Mouse (Mus musculus): ENCODE results near the gene Abtb1. TPM values are rescaled to one million over a fixed set of nuclear protein-coding genes. Genes with fewer than 3 reads are reported as not detected.

The Abtb1 gene
- 10 to 100 TPM; 17.8 to 18.2 TPM for total RNA-seq (2021)
- long read RNA-seq, experiment 1, transcript Abtb1-201 (12 exons, 1,845 nt), result major isoform, 27 of 34 reads
- long read RNA-seq, experiment 1, partial matches to known transcripts, result 1 of 34 reads
- long read RNA-seq, experiment 1, other reads (novel, unspliced or antisense), result 6 of 34 reads
- long read RNA-seq, experiment 2, transcript Abtb1-201 (12 exons, 1,845 nt), result major isoform, 28 of 37 reads
- long read RNA-seq, experiment 2, partial matches to known transcripts, result 2 of 37 reads
- long read RNA-seq, experiment 2, other reads (novel, unspliced or antisense), result 7 of 37 reads

- DNase-seq, result peak; percentile 99
- intact Hi-C loops (cut with DNase I; ENCODE audit: low total_unique reads), result no loop called here
Measured at GRCm38 (mm10) chr6:88841781-88842689, at the start of gene Abtb1. Gene Abtb1 (minus strand): TSS chr6:88841984.

GRCm38 (mm10) chr6:88890832-88891231 is 49.0 kb upstream of the Abtb1 start:
- intact Hi-C loops (cut with DNase I; ENCODE audit: low total_unique reads), result no loop called here
- DNase-seq, result no peak

- no peak for DNase-seq
- intact Hi-C loops (cut with DNase I; ENCODE audit: low total_unique reads), result no loop called here
Measured at GRCm38 (mm10) chr6:88889410-88890042, 47.7 kb upstream of the Abtb1 start.

- DNase-seq, result no peak
- intact Hi-C loops (cut with DNase I; ENCODE audit: low total_unique reads), result no loop called here
Measured at GRCm38 (mm10) chr6:88886417-88886967, 44.7 kb upstream of the Abtb1 start.

- DNase-seq, result no peak
- intact Hi-C loops (cut with DNase I; ENCODE audit: low total_unique reads), result no loop called here
Measured at GRCm38 (mm10) chr6:88885644-88886416, 44.0 kb upstream of the Abtb1 start.

- DNase-seq, result no peak
Measured at GRCm38 (mm10) chr6:88884690-88885089, 42.9 kb upstream of the Abtb1 start.

GRCm38 (mm10) chr6:88884195-88884594 is 42.4 kb upstream of the Abtb1 start:
- DNase-seq, result no peak
- intact Hi-C loops (cut with DNase I; ENCODE audit: low total_unique reads), result no loop called here

More at GRCm38 (mm10) chr6:88884690-88885089, 42.9 kb upstream of the Abtb1 start:
- intact Hi-C loops (cut with DNase I; ENCODE audit: low total_unique reads), result no loop called here

- DNase-seq, result no peak
- intact Hi-C loops (cut with DNase I; ENCODE audit: low total_unique reads), result no loop called here
Measured at GRCm38 (mm10) chr6:88881334-88881733, 39.5 kb upstream of the Abtb1 start.

- intact Hi-C loops (cut with DNase I; ENCODE audit: low total_unique reads), result no loop called here
- no peak for DNase-seq
Measured at GRCm38 (mm10) chr6:88879471-88879870, 37.7 kb upstream of the Abtb1 start.

GRCm38 (mm10) chr6:88874868-88875508 is 33.2 kb upstream of the Abtb1 start, which contains the start of gene Podxl2:
Gene Podxl2 (minus strand): TSS chr6:88875044.
- intact Hi-C loops (cut with DNase I; ENCODE audit: low total_unique reads), result no loop called here
- peak; percentile 85 for DNase-seq

GRCm38 (mm10) chr6:88873965-88874867 is 32.4 kb upstream of the Abtb1 start:
- intact Hi-C loops (cut with DNase I; ENCODE audit: low total_unique reads), result no loop called here
- no peak for DNase-seq

- no peak for DNase-seq
- intact Hi-C loops (cut with DNase I; ENCODE audit: low total_unique reads), result no loop called here
Measured at GRCm38 (mm10) chr6:88872811-88873210, 31.0 kb upstream of the Abtb1 start.

GRCm38 (mm10) chr6:88871546-88871945 is 29.8 kb upstream of the Abtb1 start:
- intact Hi-C loops (cut with DNase I; ENCODE audit: low total_unique reads), result no loop called here
- DNase-seq, result no peak

GRCm38 (mm10) chr6:88870594-88870993 is 28.8 kb upstream of the Abtb1 start:
- intact Hi-C loops (cut with DNase I; ENCODE audit: low total_unique reads), result no loop called here
- no peak for DNase-seq

GRCm38 (mm10) chr6:88869459-88869858 is 27.7 kb upstream of the Abtb1 start:
- no peak for DNase-seq
- intact Hi-C loops (cut with DNase I; ENCODE audit: low total_unique reads), result no loop called here

- DNase-seq, result no peak
- intact Hi-C loops (cut with DNase I; ENCODE audit: low total_unique reads), result no loop called here
Measured at GRCm38 (mm10) chr6:88865704-88866103, 23.9 kb upstream of the Abtb1 start.

- intact Hi-C loops (cut with DNase I; ENCODE audit: low total_unique reads), result no loop called here
- DNase-seq, result no peak
Measured at GRCm38 (mm10) chr6:88860914-88861313, 19.1 kb upstream of the Abtb1 start.

- no peak for DNase-seq
- intact Hi-C loops (cut with DNase I; ENCODE audit: low total_unique reads), result no loop called here
Measured at GRCm38 (mm10) chr6:88858341-88858740, 16.6 kb upstream of the Abtb1 start.

Data from gastrocnemius, postnatal 14 days (tissue).